Comparison of ENCODE assay signal across 14 mouse cellular contexts in the genomic region with DNA sequence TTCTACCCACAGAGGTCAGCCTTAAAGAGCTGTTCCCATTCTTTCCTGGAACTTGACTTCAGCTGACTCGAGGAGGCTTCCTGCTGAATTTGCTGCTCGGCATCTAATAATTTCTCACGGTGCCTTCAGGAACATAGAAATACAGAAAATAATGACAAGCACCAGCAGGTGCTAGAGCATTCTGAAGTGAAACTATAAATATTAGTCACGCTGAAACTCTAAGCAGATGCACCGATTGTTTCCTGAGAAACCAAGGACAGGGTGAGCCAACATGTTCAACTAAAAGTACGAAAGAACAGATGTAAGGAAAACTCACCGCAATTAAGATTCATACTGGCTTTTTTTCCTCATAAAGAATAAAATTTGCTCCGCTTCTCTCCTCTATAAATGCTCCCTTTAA.
"Had no signal": no experiment of that assay in that cellular context is flagged by ENCODE, and none has a peak within 500 bp of the region (broad histone marks: within the 10 kb centered on the region; RNA-seq: fewer than 3 reads in every experiment).

No protein-coding gene starts in this region.

- H3K4me2 ChIP-seq: neural tube, embryonic 12.5 days had no signal

- H3K27ac ChIP-seq: left cerebral cortex, adult 2 months; liver, embryonic 14.5 days; neural tube, embryonic 12.5 days had no signal

- H3K4me3 ChIP-seq: left cerebral cortex, adult 2 months; neural tube, embryonic 12.5 days had no signal

- H3K27me3 ChIP-seq: neural tube, embryonic 12.5 days had no signal

- H3K36me3 ChIP-seq: neural tube, embryonic 12.5 days had no signal

- DNase-seq: kidney, adult 8-10 months; kidney, postnatal 25 days; lung, adult 2 months; lung, postnatal 36 days; midbrain, embryonic 14.5 days; retina, postnatal 1 day; right cerebral cortex, postnatal 14 days; thymus, adult 2 months; thymus, postnatal 25 days had no signal

- H3K9ac ChIP-seq: liver, embryonic 14.5 days; neural tube, embryonic 12.5 days had no signal

- ATAC-seq: intestine, postnatal 0 days; lung, postnatal 0 days had no signal

- H3K9me3 ChIP-seq: neural tube, embryonic 12.5 days had no signal
